Comparison of ENCODE assay signal across 12 mouse cellular contexts in the genomic region with DNA sequence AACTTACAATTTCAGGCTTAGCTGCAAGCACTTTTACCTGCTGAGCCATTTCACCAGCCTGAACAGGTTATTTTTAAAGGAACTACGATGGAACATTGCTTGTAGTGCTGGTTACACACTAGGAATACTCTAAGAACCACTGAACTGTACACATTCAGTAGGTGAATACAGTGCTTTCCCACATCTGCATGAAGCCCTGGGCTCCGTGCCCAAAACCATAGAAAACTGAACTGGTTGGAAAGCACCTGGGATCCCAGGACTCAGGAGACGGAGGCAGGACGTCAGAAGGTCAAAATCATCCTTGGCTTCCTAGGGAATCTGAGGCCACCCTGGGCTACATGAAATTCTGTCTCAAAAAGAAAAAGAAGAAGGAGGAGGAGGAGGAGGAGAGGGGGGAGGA.
"Had no signal": no experiment of that assay in that cellular context is flagged by ENCODE, and none has a peak within 500 bp of the region (broad histone marks: within the 10 kb centered on the region; RNA-seq: fewer than 3 reads in every experiment).

No protein-coding gene starts in this region.

- H3K4me1 ChIP-seq: limb, embryonic 15.5 days; midbrain, embryonic 12.5 days; stomach, embryonic 15.5 days had no signal

- H3K27ac ChIP-seq: kidney, postnatal 0 days; limb, embryonic 15.5 days; liver, embryonic 14.5 days; midbrain, embryonic 12.5 days; neural tube, embryonic 13.5 days; stomach, embryonic 15.5 days had no signal

- H3K4me3 ChIP-seq: limb, embryonic 15.5 days; midbrain, embryonic 12.5 days; neural tube, embryonic 13.5 days; stomach, embryonic 15.5 days had no signal

- ATAC-seq: midbrain, embryonic 16.5 days had no signal

- DNase-seq: left cerebral cortex, postnatal 4 days; lung, adult 18-20 months; right cerebral cortex, postnatal 14 days; thymus, adult 2 months; thymus, postnatal 25 days had no signal

- H3K36me3 ChIP-seq: limb, embryonic 15.5 days; midbrain, embryonic 12.5 days; neural tube, embryonic 13.5 days; stomach, embryonic 15.5 days had no signal

- H3K27me3 ChIP-seq: limb, embryonic 15.5 days; neural tube, embryonic 13.5 days; stomach, embryonic 15.5 days had no signal
